Mouse (Mus musculus) kidney, adult 2 months (tissue): ENCODE measurements at regions not wholly inside any gene's neighbourhood (a gene's known extent, or its start where the extent isn't known, plus 50 kb on each side); places are given as distances from the start of the nearest gene placed in this dataset.

Experiments used
- CTCF ChIP-seq: fragments of 200-500 bp; conservative IDR thresholded peaks from 2 replicates; pipeline ENCODE4 v1.5.1; 2011; ENCODE audit warnings: low read depth, mild to moderate bottlenecking, control low read depth, low read length, moderate library complexity, mixed read lengths; ENCODE audit not compliant: insufficient read depth, insufficient read length
- POLR2A ChIP-seq: fragments of 200-500 bp; IDR thresholded peaks from one replicate; pipeline ENCODE4 v1.6.1; 2011; ENCODE audit warnings: low read depth, low read length, control low read depth

GRCm38 (mm10) chr5:45298872-45299271 is 151.2 kb downstream of the Qdpr start:
- TF ChIP-seq CTCF (no peak), POLR2A (no peak)
